Mouse (Mus musculus) C2C12 (cell line): ENCODE results near the gene Capn1. TPM values are rescaled to one million over a fixed set of nuclear protein-coding genes. Genes with fewer than 3 reads are reported as not detected.

Experiments used
- H3K27me3 ChIP-seq: one replicate; pipeline ENCODE4 v1.6.1; 2011; ENCODE audit not compliant: control insufficient read depth, insufficient read depth, insufficient read length
- H3K36me3 ChIP-seq: one replicate; pipeline ENCODE4 v1.6.1; 2011; ENCODE audit not compliant: control insufficient read depth, insufficient read depth
- H3K4me3 ChIP-seq: one replicate; pipeline ENCODE4 v1.5.1; 2011; ENCODE audit warnings: mild to moderate bottlenecking, control low read depth; ENCODE audit not compliant: poor library complexity, insufficient read depth, severe bottlenecking
- H3K79me2 ChIP-seq: one replicate; pipeline ENCODE4 v1.6.1; 2011; ENCODE audit not compliant: control insufficient read depth, insufficient read depth
- H3K79me3 ChIP-seq: one replicate; pipeline ENCODE4 v1.6.1; 2011; ENCODE audit warnings: low read depth, control low read depth
- H3ac ChIP-seq: one replicate; pipeline ENCODE3; 2011; ENCODE audit warnings: low read depth; ENCODE audit not compliant: control insufficient read depth, insufficient read length
- CEBPB ChIP-seq: IDR thresholded peaks from one replicate; pipeline ENCODE4 v1.6.1; 2011; ENCODE audit warnings: low read depth, mild to moderate bottlenecking, control low read depth, moderate library complexity
- CTCF ChIP-seq: IDR thresholded peaks from one replicate; pipeline ENCODE4 v1.5.1; 2011; ENCODE audit not compliant: control insufficient read depth, insufficient read depth, insufficient read length
- FOSL1 ChIP-seq: IDR thresholded peaks from one replicate; pipeline ENCODE4 v1.8.0; 2011; ENCODE audit warnings: mild to moderate bottlenecking, low read length; ENCODE audit not compliant: poor library complexity, insufficient read depth, severe bottlenecking
- MAX ChIP-seq: IDR thresholded peaks from one replicate; pipeline ENCODE4 v1.6.1; 2011; ENCODE audit warnings: mild to moderate bottlenecking, control low read depth
- MYOD1 ChIP-seq: IDR thresholded peaks from one replicate; pipeline ENCODE4 v1.6.1; 2011; ENCODE audit warnings: low read depth; ENCODE audit not compliant: control insufficient read depth, insufficient read length
- MYOG ChIP-seq: IDR thresholded peaks from one replicate; pipeline ENCODE4 v1.6.1; 2011; ENCODE audit not compliant: control insufficient read depth, insufficient read length; ENCODE audit errors: extremely low read depth
- USF1 ChIP-seq: IDR thresholded peaks from one replicate; pipeline ENCODE4 v1.6.1; 2011; ENCODE audit warnings: low read depth, mild to moderate bottlenecking, control low read depth, moderate library complexity
- polyA plus RNA-seq: library from polyadenylated mRNA; unstranded; fragments of >200 nt; fragmentation: generic; extraction: Trizol; gene quantifications from one replicate; pipeline ENCODE4 v1.2.1, GENCODE M21; 2012; ENCODE audit warnings: missing spikeins

Gene Capn1
- polyA plus RNA-seq, 1 experiment = 36.9 TPM

- peaks cover 38% of the 10 kb centered on the region for H3K79me2 ChIP-seq
- H3ac ChIP-seq = no peak overlapping the region
- peak overlapping the region; percentile 82 for H3K4me3 ChIP-seq
- no peaks in the 10 kb centered on the region for H3K27me3 ChIP-seq
- H3K36me3 ChIP-seq = peaks cover 31% of the 10 kb centered on the region
- H3K79me3 ChIP-seq = peaks cover 24% of the 10 kb centered on the region
- TF ChIP-seq CEBPB = no peak
- no peak for TF ChIP-seq MYOG
Measured at GRCm38 (mm10) chr19:5962651-5963050, 53.0 kb downstream of the Capn1 start.

- Histone ChIP-seq H3K4me3 (no peak overlapping the region), H3K79me2 (peaks cover 22% of the 10 kb centered on the region), H3ac (no peak overlapping the region), H3K36me3 (peaks cover 55% of the 10 kb centered on the region), H3K27me3 (no peaks in the 10 kb centered on the region), H3K79me3 (peaks cover 12% of the 10 kb centered on the region)
- TF ChIP-seq MYOD1 = no peak
- no peak for TF ChIP-seq MAX
- TF ChIP-seq USF1 = no peak
- TF ChIP-seq FOSL1 = no peak
- no peak for TF ChIP-seq CEBPB
- no peak for TF ChIP-seq CTCF
- no peak for TF ChIP-seq MYOG
Measured at GRCm38 (mm10) chr19:5957371-5957770, 58.3 kb downstream of the Capn1 start.

GRCm38 (mm10) chr19:5956685-5957084, 59.0 kb downstream of the Capn1 start:
- no peak overlapping the region for H3ac ChIP-seq
- TF ChIP-seq MAX (no peak), FOSL1 (no peak), MYOD1 (no peak), CEBPB (no peak), USF1 (no peak), CTCF (peak; percentile 49)
- peaks cover 9% of the 10 kb centered on the region for H3K79me3 ChIP-seq
- no peak overlapping the region for H3K4me3 ChIP-seq
- peaks cover 62% of the 10 kb centered on the region for H3K36me3 ChIP-seq
- no peaks in the 10 kb centered on the region for H3K27me3 ChIP-seq
- peaks cover 15% of the 10 kb centered on the region for H3K79me2 ChIP-seq

- peaks cover 62% of the 10 kb centered on the region for H3K36me3 ChIP-seq
- peaks cover 3% of the 10 kb centered on the region for H3K79me3 ChIP-seq
- H3K27me3 ChIP-seq = no peaks in the 10 kb centered on the region
- peaks cover 8% of the 10 kb centered on the region for H3K79me2 ChIP-seq
- H3K4me3 ChIP-seq = no peak overlapping the region
- no peak overlapping the region for H3ac ChIP-seq
- TF ChIP-seq MAX = no peak
- no peak for TF ChIP-seq CEBPB
- no peak for TF ChIP-seq CTCF
- no peak for TF ChIP-seq MYOG
- no peak for TF ChIP-seq MYOD1
- no peak for TF ChIP-seq USF1
- TF ChIP-seq FOSL1 = no peak
Measured at GRCm38 (mm10) chr19:5955704-5956670, 59.7 kb downstream of the Capn1 start.

- Histone ChIP-seq H3ac (no peak overlapping the region), H3K36me3 (peaks cover 64% of the 10 kb centered on the region), H3K4me3 (no peak overlapping the region), H3K27me3 (no peaks in the 10 kb centered on the region), H3K79me2 (no peaks in the 10 kb centered on the region), H3K79me3 (no peaks in the 10 kb centered on the region)
- TF ChIP-seq MYOD1 (no peak), MAX (no peak), CEBPB (no peak), USF1 (no peak), MYOG (no peak), CTCF (no peak), FOSL1 (no peak)
Measured at GRCm38 (mm10) chr19:5954936-5955335, 60.8 kb downstream of the Capn1 start.

GRCm38 (mm10) chr19:5954031-5954710, 61.5 kb downstream of the Capn1 start:
- TF ChIP-seq FOSL1 (no peak), MYOG (no peak), MYOD1 (no peak)
- peaks cover 64% of the 10 kb centered on the region for H3K36me3 ChIP-seq
- H3K79me2 ChIP-seq = no peaks in the 10 kb centered on the region
- H3K27me3 ChIP-seq = no peaks in the 10 kb centered on the region
- H3K4me3 ChIP-seq = no peak overlapping the region
- H3ac ChIP-seq = no peak overlapping the region
- H3K79me3 ChIP-seq = no peaks in the 10 kb centered on the region
